Mouse (Mus musculus) right cerebral cortex, adult 2 months (tissue): ENCODE measurements around the gene Lamp1.

Source experiments
- DNase-seq, 2 experiments: peaks; one replicate each; pipeline ENCODE4 v3.0.0; 2021 to 2022; ENCODE audit warnings: low spot score in 2 of 2

Lamp1 gene

DNA sequence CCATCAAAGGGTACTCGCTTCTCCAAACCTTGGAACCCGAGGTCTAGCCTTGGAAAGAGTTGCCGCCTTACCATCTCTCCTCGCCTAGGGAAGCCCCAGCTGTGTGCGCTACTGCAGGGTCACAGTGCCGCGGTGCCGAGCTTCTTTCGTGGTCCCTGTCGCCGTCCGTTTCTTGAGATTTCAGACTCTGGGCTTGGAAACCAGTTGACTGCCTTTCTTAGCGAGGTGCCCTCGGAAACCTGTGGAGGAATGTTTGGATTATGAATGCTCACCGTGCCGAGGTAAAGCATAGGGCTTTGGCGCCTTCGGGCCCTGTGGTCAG lies 42.0 kb downstream of the Lamp1 start:
- DNase-seq, result no peak

DNA sequence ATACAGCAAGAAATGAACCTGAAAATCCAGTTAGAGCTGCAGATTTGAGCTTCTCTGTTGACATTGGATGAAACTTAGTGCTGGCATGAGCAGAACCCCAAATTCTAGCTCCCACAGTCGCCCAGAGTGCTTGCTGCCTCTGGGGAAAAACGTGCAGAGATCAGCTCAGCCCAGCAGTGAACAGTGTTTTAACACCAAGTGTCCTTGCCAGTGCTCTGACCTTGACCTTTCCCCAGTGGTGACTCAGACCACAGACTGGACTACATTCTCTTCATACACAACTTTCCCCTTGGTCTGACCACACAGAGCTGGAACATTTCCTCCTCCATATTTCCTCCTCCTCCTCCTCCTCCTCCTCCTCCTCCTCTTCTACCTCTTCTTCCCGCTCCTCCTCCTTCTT lies 43.1 kb downstream of the Lamp1 start:
- no peak for DNase-seq

DNA sequence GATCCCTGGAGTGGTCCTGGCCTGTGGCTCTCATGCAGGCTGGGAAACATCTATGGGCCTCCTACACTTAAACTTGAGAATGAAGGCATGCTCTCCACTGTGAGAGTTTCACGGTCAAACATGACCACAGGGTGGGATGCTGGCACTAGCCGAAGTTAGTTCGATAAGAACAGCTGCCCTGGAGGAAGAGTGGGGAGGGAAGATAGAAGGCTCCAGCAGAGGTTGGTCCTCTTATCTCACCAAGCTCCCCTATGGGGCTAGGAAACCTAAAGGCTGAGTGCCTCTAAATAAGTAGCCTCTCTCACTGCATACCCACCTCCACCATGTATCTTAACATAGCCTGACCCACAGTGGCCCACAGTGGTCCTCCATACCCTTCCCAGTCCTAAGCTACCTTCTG lies 43.8 kb downstream of the Lamp1 start:
- no peak for DNase-seq

DNA sequence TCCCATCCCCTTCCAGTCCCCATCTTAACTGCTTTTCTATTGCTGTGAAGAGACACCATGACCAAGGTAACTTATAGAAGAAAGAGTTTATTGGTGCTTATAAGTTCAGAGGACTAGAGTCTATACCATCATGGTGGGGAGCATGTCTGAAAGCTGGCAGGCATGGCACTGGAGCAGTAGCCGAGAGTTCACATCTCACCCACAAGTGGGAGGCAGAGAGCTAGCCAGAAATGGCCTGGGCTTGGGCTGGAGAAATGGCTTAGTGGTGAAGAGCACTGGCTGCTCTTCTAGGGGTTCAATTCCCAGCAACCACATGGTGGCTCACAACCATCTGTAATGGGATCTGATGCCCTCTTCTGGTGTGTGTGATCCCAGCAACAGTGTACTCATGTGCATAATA lies 44.5 kb downstream of the Lamp1 start:
- no peak for DNase-seq

DNA sequence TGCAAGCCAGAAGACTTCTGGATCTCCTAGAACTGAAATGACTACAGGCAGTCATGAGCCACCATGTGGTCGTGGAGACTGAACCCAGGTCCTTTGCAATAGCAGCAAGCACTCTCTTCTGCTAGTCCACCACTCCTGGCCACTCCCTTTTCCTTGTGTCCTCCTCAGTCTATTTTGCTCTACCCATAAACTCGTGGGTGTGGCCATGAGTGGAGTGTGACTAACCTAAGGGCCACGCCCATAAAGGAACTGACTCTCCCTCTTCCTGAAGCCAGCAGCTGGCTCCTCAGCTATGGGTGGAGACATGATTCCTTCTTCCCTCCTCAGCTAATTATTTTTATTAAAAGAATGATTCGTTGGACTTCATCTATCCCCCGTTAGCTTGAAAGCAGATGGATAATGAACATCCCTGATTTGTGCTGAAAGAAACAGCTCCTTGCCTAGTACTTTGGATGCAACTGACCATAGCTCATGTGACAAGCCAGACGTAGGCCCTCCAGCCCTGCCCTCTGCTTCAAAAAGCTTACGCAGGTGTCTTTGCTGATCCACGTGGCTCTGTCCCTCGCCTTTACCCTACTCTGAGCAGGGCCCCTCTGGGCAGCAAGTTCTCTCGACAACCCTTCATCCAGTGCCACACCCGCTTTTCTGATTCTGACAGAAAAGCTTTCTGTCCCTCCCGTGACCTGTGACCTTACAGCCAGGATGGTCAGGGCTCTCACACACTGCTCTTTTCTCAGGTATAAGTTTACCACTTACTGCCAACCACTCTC lies 45.6 kb downstream of the Lamp1 start:
- no peak for DNase-seq

DNA sequence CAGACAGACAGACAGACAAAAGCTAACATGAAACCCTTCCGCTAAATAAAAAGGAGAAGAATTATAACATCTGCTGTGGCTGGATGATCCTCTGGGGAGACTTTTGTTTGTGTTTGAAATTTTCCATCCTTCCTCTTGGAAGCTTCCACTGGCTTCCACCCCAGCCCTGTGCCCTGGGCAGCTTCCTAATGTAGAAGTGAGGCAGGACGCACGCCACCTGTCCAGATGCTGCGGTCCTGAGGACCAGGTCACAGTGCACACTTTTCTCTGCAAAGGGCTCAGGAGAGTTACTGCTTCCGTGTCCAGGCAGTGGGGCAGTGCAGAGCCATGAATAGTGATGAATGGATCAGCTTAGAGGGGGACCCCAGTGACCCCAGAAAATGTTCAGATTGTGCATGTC lies 46.4 kb downstream of the Lamp1 start:
- no peak for DNase-seq

DNA sequence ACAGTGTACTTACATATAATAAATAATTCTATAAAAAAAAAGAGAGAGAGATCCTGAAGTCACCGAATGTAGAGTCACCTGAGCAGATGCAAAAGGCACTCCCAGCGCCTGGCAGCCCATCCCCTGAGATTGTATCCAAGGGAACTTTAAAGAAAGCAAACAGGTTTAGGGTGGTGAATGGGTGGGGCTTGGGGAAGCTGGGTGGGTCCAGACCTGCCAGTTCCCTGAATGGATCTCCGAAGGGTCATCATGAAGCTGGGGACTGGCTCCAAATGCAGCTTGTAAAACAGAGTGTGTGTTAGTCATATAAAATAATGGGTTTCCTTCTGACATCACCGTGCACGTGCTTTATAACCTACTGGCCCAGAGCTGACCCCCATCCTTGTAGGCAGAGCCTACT lies 47.3 kb downstream of the Lamp1 start:
- DNase-seq, result no peak

DNA sequence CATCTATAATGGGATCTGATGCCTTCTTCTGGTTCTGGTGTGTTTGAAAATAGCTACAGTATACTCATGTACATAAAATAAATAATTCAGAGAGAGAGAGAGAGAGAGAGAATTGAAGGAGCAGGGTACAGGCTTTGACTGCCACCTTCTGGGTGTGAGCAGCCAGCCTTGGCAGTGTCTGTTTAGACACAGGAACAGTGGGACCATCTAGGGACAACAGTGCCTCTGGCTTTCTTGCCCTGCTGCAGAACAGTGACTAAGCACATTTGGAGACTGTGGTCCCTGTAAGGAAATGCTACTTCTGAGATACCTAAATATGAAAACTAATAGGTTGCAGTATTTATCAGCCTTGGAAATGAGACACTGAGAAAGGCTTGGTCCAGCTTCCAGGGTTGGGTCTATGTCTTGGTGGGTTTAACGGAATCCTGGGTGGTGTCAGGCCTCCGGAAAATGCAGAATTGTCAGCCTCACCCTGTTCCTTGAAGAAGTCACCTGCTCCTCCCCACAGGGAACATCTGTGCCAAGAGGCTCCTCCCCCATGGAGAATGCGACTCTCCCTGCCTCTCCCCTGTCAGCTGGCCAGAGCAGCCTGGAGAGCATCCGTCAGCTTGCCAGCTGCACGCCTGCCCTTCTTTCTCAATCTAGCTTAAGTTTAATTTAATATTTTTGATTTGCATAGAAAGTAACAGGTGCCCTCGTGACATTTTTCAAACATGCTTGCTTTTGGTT lies 49.8 kb downstream of the Lamp1 start:
- no peak for DNase-seq

DNA sequence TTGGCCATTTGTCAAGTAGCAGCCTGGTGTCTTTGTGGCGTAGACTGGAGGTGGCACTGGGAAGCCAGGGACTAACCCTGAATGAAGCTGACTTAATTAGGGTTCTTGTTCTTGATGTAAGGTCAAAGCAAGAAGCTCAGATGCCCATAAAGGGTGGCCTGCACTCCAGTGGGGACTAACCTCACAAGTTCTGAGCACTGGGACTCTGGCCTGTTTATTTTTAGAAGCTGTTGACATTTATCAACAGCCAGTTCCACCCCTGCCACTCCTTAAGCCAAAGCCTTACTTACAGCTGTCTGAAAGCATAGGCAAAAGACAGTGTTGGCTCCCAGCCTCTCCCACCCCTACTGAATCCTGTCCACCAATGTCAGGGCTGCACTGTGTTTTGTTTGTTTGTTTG lies 50.8 kb downstream of the Lamp1 start:
- no peak for DNase-seq

DNA sequence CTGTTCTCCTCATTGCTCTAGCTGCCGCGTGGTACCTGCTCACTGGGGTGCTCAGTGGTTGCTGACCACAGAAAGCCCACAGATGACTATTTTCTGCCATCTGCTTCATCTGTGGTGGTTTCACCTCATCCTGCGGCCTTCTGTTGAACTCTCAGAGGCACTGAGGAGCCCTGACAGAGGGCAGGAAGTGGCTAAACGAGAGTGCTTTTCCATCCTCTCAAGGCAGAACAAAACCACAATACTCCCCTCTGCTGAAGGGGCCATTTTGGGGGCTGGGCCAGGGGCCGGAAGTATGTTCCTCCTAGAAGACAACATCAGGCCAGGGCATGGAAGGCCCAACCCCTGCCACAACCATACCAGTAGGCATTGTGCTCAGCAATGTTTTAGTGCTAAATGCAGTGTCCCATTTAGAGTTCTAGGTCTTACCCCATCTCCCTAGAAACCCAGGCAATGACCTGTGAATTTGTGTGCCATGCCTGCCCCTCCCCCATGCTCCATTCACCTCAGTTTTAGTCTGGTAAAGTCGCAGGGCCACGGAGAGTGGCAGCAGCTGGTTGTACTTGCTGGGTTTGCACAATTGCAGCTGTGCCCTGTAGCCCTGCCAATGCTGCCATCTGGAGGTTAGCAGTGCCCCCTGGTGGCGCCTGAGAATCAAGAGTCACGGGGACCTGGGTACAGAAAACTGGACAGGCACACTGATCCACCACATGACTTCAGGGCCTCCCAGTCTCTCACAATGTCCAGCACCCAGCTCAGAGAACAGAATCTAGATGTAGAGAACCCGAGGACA lies 54.7 kb downstream of the Lamp1 start:
- peak; percentile 82 to 91 for DNase-seq

DNA sequence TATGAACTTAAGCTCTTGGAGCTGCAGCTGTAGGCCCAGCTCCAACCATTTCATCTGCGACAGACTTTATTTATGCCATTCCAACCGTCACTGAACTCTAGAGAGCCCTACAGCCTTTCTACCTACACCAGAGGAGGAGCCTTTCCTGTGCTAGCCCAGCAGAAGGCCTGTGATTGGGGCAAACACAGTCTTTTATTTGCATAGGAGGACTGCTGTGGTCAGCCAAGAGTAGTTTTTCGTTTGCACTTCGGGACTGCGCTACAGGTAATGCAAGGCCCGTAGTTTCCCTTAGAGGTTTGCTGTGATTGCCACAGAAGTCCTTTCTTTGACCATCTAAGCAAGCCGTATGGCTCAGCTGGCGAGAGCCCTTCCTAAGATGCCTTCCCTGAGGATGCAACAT lies 57.4 kb downstream of the Lamp1 start:
- no peak for DNase-seq

DNA sequence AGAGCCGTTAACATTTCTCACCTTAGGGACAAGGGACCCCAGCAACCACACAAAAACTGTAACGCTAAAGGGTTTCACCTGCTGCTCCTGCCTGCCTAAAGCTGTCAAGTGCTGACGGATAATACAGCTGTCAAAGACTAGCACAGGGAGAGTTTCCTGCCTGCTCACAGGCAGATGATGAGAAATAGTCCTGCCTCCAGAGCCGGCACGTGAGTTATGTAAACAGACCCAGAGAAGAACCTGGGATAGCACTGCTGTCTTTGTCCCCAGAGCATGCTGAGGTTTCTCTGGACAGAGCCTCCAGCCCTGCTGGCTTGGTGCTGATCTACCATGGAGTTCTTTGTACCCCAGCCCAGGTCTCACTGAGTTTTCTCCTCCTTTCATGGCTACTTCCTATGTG lies 58.1 kb downstream of the Lamp1 start:
- no peak for DNase-seq

DNA sequence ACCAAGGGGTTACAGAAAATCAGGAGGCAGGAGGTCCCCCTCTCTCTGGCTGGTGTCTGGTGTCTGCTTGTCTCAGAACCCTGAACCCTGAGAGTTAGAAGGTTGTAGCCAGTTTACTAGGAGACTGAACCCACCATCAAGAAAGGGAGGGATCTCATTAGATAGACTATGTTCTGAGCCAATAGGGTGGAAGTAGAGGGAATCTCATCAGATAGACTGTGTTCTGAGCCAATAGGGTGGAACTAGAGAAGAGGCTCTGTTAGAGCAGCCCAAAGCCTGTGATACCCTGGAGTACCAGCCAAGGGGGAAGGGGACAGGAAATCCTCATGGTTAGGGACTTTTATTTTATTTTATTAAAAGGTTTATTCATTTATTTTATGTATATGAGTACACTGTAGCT lies 59.0 kb downstream of the Lamp1 start:
- no peak for DNase-seq

DNA sequence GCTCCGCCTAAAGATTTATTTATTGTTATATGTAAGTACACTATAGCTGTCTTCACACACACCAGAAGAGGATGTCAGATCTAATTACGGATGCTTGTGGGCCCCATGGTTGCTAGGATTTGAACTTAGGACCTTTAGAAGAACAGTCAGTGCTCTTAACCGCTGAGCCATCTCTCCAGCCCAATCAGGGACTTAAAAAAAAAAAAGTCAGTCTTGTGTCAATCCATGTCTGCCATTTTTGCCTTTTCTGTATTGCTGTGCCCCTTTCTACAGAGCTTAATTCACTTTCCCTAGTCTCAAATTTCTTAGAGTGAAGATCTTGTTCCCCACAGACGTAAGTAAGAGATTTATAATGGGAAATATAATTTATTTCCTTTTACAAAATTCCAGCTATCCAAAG lies 59.5 kb downstream of the Lamp1 start:
- DNase-seq, result no peak

DNA sequence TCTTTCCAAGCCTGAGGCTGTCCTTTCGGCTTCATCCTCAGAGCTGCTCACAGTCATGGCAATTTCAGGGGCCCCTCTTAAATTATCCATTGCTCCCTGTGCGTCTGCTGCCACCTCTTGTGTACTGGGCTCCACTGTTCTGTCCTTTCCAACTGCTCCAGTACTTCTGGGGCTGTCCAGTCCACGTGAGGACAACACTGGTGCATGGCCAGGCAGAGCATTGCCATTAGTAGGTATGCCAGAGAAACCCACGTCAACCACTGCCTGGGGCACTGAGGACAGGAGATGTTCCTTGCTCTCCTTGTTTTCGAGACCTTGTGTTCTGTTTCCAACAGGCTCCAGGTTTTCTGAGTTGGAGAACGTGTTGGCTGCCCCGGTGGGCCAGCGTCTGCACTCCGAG lies 65.5 kb downstream of the Lamp1 start:
- no peak for DNase-seq
